Mouse (Mus musculus): ENCODE results near the gene Cd38. TPM values are rescaled to one million over a fixed set of nuclear protein-coding genes. Genes with fewer than 3 reads are reported as not detected.

The Cd38 gene
- polyA plus RNA-seq, 1 experiment, result 6.3 TPM

DNA sequence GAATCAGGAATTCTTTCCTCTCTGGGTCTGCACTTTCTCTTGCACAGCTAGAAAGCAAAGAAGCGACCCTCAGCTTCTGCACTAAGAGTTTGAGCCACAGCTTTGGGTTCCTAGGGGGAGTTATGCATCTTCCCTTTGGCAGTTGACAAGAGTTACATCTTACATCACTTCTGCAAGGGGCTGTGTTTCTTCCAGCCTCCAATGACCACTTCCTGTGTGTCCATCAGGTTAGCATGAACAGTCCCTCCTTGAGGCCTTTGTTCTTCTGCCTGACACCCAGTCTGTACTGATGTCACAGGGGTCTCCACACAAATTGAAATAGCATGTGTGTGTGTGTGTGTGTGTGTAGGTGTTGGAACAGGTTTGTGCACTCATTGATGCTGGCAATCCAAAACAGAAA is 4.3 kb downstream of the Cd38 start:
- no peak overlapping the region for H3K27ac ChIP-seq (ENCODE audit: insufficient read depth, low read length)
- H3K36me3 ChIP-seq (ENCODE audit: control insufficient read depth, insufficient read depth, low read length, poor library complexity, severe bottlenecking), result no peaks in the 10 kb centered on the region
- no peak overlapping the region for H3K4me3 ChIP-seq (ENCODE audit: low read depth, low read length)
- H3K9ac ChIP-seq (ENCODE audit: low read depth, poor library complexity, severe bottlenecking), result no peak overlapping the region
- TF ChIP-seq POLR2A (IDR thresholded peaks at IDR 0.05; ENCODE audit: insufficient read depth, low read length) (no peak), CTCF (IDR thresholded peaks at IDR 0.05; ENCODE audit: low read depth, low read length) (no peak), EP300 (IDR thresholded peaks at IDR 0.05; ENCODE audit: insufficient read depth, low read depth, low read length) (no peak)
- peaks cover 2% of the 10 kb centered on the region for H3K4me1 ChIP-seq (ENCODE audit: control insufficient read depth, insufficient read depth, low read length)
- H3K27me3 ChIP-seq (ENCODE audit: control insufficient read depth, insufficient read depth, low read length, poor library complexity, severe bottlenecking), result no peaks in the 10 kb centered on the region
- H3K9me3 ChIP-seq (replicated peaks; ENCODE audit: control insufficient read depth, insufficient read depth, low read length, poor library complexity, severe bottlenecking), result no peaks in the 10 kb centered on the region

- no peak overlapping the region for H3K27ac ChIP-seq (ENCODE audit: insufficient read depth, low read length)
Measured at GRCm38 (mm10) chr5:43882034-43882433, 13.7 kb downstream of the Cd38 start.

GRCm38 (mm10) chr5:43885060-43885820 is 16.9 kb downstream of the Cd38 start:
- H3K4me1 ChIP-seq (ENCODE audit: control insufficient read depth, insufficient read depth, low read length), result no peaks in the 10 kb centered on the region
- H3K9me3 ChIP-seq (replicated peaks; ENCODE audit: control insufficient read depth, insufficient read depth, low read length, poor library complexity, severe bottlenecking), result no peaks in the 10 kb centered on the region
- H3K27ac ChIP-seq (ENCODE audit: insufficient read depth, low read length), result no peak overlapping the region
- H3K27me3 ChIP-seq (ENCODE audit: control insufficient read depth, insufficient read depth, low read length, poor library complexity, severe bottlenecking), result no peaks in the 10 kb centered on the region; the same call in 1 of the 2 replicates
- no peak overlapping the region for H3K4me3 ChIP-seq (ENCODE audit: low read depth, low read length)
- no peak overlapping the region for H3K9ac ChIP-seq (ENCODE audit: low read depth, poor library complexity, severe bottlenecking)
- TF ChIP-seq POLR2A (IDR thresholded peaks at IDR 0.05; ENCODE audit: insufficient read depth, low read length) (no peak), CTCF (IDR thresholded peaks at IDR 0.05; ENCODE audit: low read depth, low read length) (no peak), EP300 (IDR thresholded peaks at IDR 0.05; ENCODE audit: insufficient read depth, low read depth, low read length) (no peak)
- no peaks in the 10 kb centered on the region for H3K36me3 ChIP-seq (ENCODE audit: control insufficient read depth, insufficient read depth, low read length, poor library complexity, severe bottlenecking)

More at GRCm38 (mm10) chr5:43882034-43882433, 13.7 kb downstream of the Cd38 start:
- Histone ChIP-seq H3K9ac (ENCODE audit: low read depth, poor library complexity, severe bottlenecking) (no peak overlapping the region), H3K4me1 (ENCODE audit: control insufficient read depth, insufficient read depth, low read length) (no peaks in the 10 kb centered on the region), H3K4me3 (ENCODE audit: low read depth, low read length) (no peak overlapping the region), H3K36me3 (ENCODE audit: control insufficient read depth, insufficient read depth, low read length, poor library complexity, severe bottlenecking) (no peaks in the 10 kb centered on the region), H3K27me3 (ENCODE audit: control insufficient read depth, insufficient read depth, low read length, poor library complexity, severe bottlenecking) (no peaks in the 10 kb centered on the region), H3K9me3 (replicated peaks; ENCODE audit: control insufficient read depth, insufficient read depth, low read length, poor library complexity, severe bottlenecking) (no peaks in the 10 kb centered on the region)
- TF ChIP-seq POLR2A (IDR thresholded peaks at IDR 0.05; ENCODE audit: insufficient read depth, low read length) (no peak), CTCF (IDR thresholded peaks at IDR 0.05; ENCODE audit: low read depth, low read length) (no peak), EP300 (IDR thresholded peaks at IDR 0.05; ENCODE audit: insufficient read depth, low read depth, low read length) (no peak)

DNA sequence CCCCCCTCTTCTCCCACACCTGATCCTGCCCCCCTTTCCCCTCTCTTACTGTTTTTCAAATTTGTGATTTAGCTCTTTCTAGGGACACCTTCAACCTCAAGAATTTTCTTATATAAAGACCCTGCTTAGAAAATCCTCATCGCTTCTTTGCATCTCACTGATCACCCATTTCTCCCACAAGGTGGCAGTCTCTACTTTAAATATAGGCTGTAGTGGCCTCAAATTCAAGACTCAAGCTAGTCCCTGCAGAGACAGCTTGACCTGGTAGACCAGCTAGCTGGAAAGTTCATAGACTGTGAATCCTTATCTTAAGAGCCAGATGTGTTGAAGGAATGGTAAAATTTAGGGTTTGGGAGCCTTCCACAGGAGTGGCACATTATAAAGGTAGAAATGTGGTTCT is 24.0 kb downstream of the Cd38 start:
- no peak overlapping the region for H3K9ac ChIP-seq (ENCODE audit: low read depth, poor library complexity, severe bottlenecking)
- H3K27ac ChIP-seq (ENCODE audit: insufficient read depth, low read length), result no peak overlapping the region
- no peaks in the 10 kb centered on the region for H3K4me1 ChIP-seq (ENCODE audit: control insufficient read depth, insufficient read depth, low read length)
- no peak for TF ChIP-seq POLR2A (IDR thresholded peaks at IDR 0.05; ENCODE audit: insufficient read depth, low read length)
- TF ChIP-seq EP300 (IDR thresholded peaks at IDR 0.05; ENCODE audit: insufficient read depth, low read depth, low read length), result no peak
- no peak for TF ChIP-seq CTCF (IDR thresholded peaks at IDR 0.05; ENCODE audit: low read depth, low read length)
- no peaks in the 10 kb centered on the region for H3K9me3 ChIP-seq (replicated peaks; ENCODE audit: control insufficient read depth, insufficient read depth, low read length, poor library complexity, severe bottlenecking)
- H3K4me3 ChIP-seq (ENCODE audit: low read depth, low read length), result no peak overlapping the region
- H3K27me3 ChIP-seq (ENCODE audit: control insufficient read depth, insufficient read depth, low read length, poor library complexity, severe bottlenecking), result no peaks in the 10 kb centered on the region; the same call in 1 of the 2 replicates
- H3K36me3 ChIP-seq (ENCODE audit: control insufficient read depth, insufficient read depth, low read length, poor library complexity, severe bottlenecking), result no peaks in the 10 kb centered on the region

DNA sequence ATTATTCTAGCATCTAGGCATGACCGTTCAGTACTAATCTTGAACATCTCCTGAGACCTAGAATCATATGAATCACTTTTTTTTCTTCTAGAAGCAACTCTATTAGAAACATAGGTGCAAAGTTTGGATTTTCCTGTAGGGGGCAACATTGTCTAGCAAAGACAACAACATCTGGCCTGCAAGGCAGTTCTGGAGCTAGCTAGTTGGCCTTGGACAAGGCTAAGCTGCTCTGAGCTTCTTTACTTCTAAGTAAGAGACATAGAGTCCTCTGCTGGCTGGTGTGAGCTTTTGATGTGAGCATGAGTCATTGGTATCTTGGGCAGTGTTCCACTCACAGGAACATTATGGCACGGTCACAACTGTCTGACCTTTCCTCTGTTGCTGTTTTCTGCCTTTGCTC is 25.8 kb downstream of the Cd38 start:
- Histone ChIP-seq H3K4me1 (ENCODE audit: control insufficient read depth, insufficient read depth, low read length) (no peaks in the 10 kb centered on the region), H3K27ac (ENCODE audit: insufficient read depth, low read length) (no peak overlapping the region), H3K9me3 (replicated peaks; ENCODE audit: control insufficient read depth, insufficient read depth, low read length, poor library complexity, severe bottlenecking) (no peaks in the 10 kb centered on the region), H3K9ac (ENCODE audit: low read depth, poor library complexity, severe bottlenecking) (no peak overlapping the region), H3K36me3 (ENCODE audit: control insufficient read depth, insufficient read depth, low read length, poor library complexity, severe bottlenecking) (no peaks in the 10 kb centered on the region), H3K4me3 (ENCODE audit: low read depth, low read length) (no peak overlapping the region), H3K27me3 (ENCODE audit: control insufficient read depth, insufficient read depth, low read length, poor library complexity, severe bottlenecking) (no peaks in the 10 kb centered on the region; the same call in 1 of the 2 replicates)
- TF ChIP-seq CTCF (IDR thresholded peaks at IDR 0.05; ENCODE audit: low read depth, low read length), result peak; percentile 35
- TF ChIP-seq EP300 (IDR thresholded peaks at IDR 0.05; ENCODE audit: insufficient read depth, low read depth, low read length), result no peak

DNA sequence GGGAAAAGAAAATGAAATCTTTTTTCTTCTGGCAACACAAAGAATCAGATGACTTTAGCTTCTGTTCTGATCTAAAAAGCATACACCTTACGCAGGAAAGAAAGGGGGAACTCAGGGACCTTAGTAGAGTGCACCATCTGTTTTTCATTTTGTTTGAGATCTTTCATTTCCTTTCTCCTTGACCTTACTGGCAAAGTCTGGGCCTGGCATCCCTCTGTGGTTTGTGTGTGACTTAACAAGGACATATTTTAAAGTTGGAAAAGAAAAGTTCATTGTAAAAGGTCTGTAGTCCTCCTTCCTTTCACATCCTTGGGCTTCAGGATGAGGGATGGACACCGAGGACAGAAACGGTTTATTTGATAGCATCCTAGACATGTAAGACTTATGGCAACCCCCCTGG is 27.6 kb downstream of the Cd38 start:
- H3K9ac ChIP-seq (ENCODE audit: low read depth, poor library complexity, severe bottlenecking), result no peak overlapping the region
- TF ChIP-seq EP300 (IDR thresholded peaks at IDR 0.05; ENCODE audit: insufficient read depth, low read depth, low read length), result no peak
- no peak for TF ChIP-seq CTCF (IDR thresholded peaks at IDR 0.05; ENCODE audit: low read depth, low read length)
- no peak for TF ChIP-seq POLR2A (IDR thresholded peaks at IDR 0.05; ENCODE audit: insufficient read depth, low read length)
- H3K4me3 ChIP-seq (ENCODE audit: low read depth, low read length), result no peak overlapping the region
- H3K36me3 ChIP-seq (ENCODE audit: control insufficient read depth, insufficient read depth, low read length, poor library complexity, severe bottlenecking), result no peaks in the 10 kb centered on the region
- no peaks in the 10 kb centered on the region for H3K4me1 ChIP-seq (ENCODE audit: control insufficient read depth, insufficient read depth, low read length)
- H3K9me3 ChIP-seq (replicated peaks; ENCODE audit: control insufficient read depth, insufficient read depth, low read length, poor library complexity, severe bottlenecking), result no peaks in the 10 kb centered on the region
- H3K27ac ChIP-seq (ENCODE audit: insufficient read depth, low read length), result no peak overlapping the region
- H3K27me3 ChIP-seq (ENCODE audit: control insufficient read depth, insufficient read depth, low read length, poor library complexity, severe bottlenecking), result no peaks in the 10 kb centered on the region
